Mouse (Mus musculus): ENCODE results near the gene Fndc1.

DNA sequence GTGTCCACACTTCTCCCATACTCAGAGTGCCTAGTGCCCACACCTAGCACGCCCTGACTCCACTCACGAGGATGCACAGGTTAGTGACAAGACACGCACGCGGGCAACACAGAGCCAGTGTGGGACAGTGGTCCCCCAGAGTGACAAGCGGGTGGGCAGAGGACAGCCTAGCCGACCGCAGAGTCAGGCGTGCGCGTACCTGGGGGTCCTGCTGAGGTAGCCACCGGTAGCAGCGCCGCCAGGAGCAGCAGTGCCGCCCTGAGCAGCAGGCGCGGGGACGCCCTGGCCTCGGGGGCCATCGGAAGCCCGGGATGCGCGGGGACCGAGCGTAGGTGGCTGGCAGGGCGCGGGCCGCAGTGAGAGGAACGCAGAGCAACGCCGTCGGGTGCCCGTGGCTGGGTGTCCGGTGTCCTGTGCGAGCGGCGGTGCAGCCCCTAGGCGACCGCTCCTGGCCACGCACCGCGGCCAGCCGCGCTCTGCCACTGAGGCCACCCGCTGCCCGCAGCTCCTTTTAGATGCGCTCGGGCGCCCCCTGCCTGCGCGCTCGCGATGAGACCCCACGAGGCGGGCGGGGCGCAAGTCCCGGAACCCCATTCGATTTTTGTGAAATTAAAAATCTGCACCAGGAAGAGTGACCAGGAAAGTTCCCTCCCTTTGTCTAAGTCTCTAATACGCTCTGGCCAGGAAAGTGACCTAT, at the start of gene Fndc1:
- TF ChIP-seq CTCF (conservative IDR thresholded peaks at IDR 0.05; ENCODE audit: low read length) = no peak
- no peak for TF ChIP-seq POU5F1 (IDR thresholded peaks at IDR 0.05; ENCODE audit: borderline replicate concordance, low read length)
- TF ChIP-seq NANOG (IDR thresholded peaks at IDR 0.05; ENCODE audit: borderline replicate concordance, low read length) = no peak
